Mouse (Mus musculus) neural tube, embryonic 11.5 days (tissue): ENCODE measurements at regions not wholly inside any gene's neighbourhood (a gene's known extent, or its start where the extent isn't known, plus 50 kb on each side); places are given as distances from the start of the nearest gene placed in this dataset.
"Not testable (repeated sequence)": the region's sequence is repeated elsewhere in the genome, so short reads cannot be mapped to it uniquely, and the experiment has no call there.

Source experiments
- ATAC-seq: fragments of 200-750 bp; cut with Nextera tagmentation; 2 replicates; pipeline ENCODE4 v1.8.0; 2017; ENCODE audit warnings: moderate number of reproducible peaks, mild to moderate bottlenecking, moderate TSS enrichment, moderate library complexity; ENCODE audit not compliant: insufficient read depth, low FRiP score, low TSS enrichment
- DNase-seq: peaks from one replicate; pipeline ENCODE4 v3.0.0-alpha.2; 2015; ENCODE audit warnings: low spot score
- H3K27ac ChIP-seq: fragments of 300-500 bp; sonication (generic); 2 replicates; pipeline ENCODE4 v1.5.1; 2014; ENCODE audit warnings: low read depth, mild to moderate bottlenecking, low read length
- H3K27me3 ChIP-seq: fragments of 300-500 bp; sonication (generic); 2 replicates; pipeline ENCODE4 v1.6.1; 2014; ENCODE audit warnings: mild to moderate bottlenecking, low read length, mixed read lengths; ENCODE audit not compliant: control insufficient read depth, insufficient read depth
- H3K36me3 ChIP-seq: fragments of 300-500 bp; sonication (generic); 2 replicates; pipeline ENCODE4 v1.6.1; 2014; ENCODE audit warnings: mild to moderate bottlenecking, low read length, moderate library complexity, mixed read lengths; ENCODE audit not compliant: control insufficient read depth, insufficient read depth
- H3K4me1 ChIP-seq: fragments of 300-500 bp; sonication (generic); 2 replicates; pipeline ENCODE4 v1.6.1; 2014; ENCODE audit warnings: low read length, mixed read lengths; ENCODE audit not compliant: control insufficient read depth, insufficient read depth
- H3K4me2 ChIP-seq: fragments of 300-500 bp; sonication (generic); 2 replicates; pipeline ENCODE4 v1.6.1; 2014; ENCODE audit warnings: low read depth, mild to moderate bottlenecking, moderate library complexity
- H3K4me3 ChIP-seq: fragments of 300-500 bp; sonication (generic); 2 replicates; pipeline ENCODE4 v1.5.1; 2014; ENCODE audit warnings: low read depth, low read length
- H3K9ac ChIP-seq: fragments of 300-500 bp; sonication (generic); 2 replicates; pipeline ENCODE4 v1.6.1; 2014; ENCODE audit warnings: mild to moderate bottlenecking, low read length
- H3K9me3 ChIP-seq: fragments of 300-500 bp; sonication (generic); 2 replicates; pipeline ENCODE4 v1.6.1; 2016; ENCODE audit warnings: low read length; ENCODE audit not compliant: control insufficient read depth
- WGBS: fragments of 180-500 bp; shearing (Covaris S2); extraction: QIAGEN DNeasy Blood & Tissue Kit; methylation state at CpG from one replicate; pipeline ENCODE4 v1.1.7; 2014; 5-methylcytosine and 5-hydroxymethylcytosine counted together

GRCm38 (mm10) chr14:19327321-19327720, 91.4 kb downstream of the Gm21738 start:
- ATAC-seq: no peak
- 88% methylated on average over 6 of the region's 6 CpGs for WGBS
- Histone ChIP-seq H3K27me3 (no peaks in the 10 kb centered on the region), H3K36me3 (no peaks in the 10 kb centered on the region), H3K27ac (no peak overlapping the region), H3K9me3 (peaks cover 12% of the 10 kb centered on the region), H3K9ac (no peak overlapping the region), H3K4me3 (no peak overlapping the region), H3K4me1 (no peaks in the 10 kb centered on the region), H3K4me2 (no peak overlapping the region)
- DNase-seq: no peak

DNA sequence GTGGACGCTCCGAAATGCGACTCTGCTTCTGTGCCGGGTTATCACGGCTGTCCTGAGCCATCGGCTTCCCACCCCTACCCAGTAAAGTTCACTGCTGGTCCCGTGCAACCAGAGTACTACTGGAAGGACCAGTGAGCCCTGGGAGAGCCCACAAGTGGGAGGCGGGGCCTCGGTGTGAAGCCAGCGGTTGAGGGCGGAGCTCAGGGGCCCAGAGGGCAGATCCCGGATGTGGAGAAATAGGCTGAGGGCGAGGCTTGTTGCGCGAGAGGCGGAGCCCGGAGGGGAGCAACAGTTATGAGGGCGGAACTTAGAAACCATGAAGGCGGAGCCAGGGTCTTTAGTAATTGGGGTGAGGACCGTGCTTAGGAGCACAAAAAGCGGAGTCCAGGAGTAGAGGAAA, 107.1 kb downstream of the Gm21738 start:
- no peak overlapping the region for H3K4me2 ChIP-seq
- H3K27ac ChIP-seq: no peak overlapping the region
- H3K4me3 ChIP-seq: no peak overlapping the region
- ATAC-seq (no peak), DNase-seq (no peak)
- H3K36me3 ChIP-seq: no peaks in the 10 kb centered on the region
- H3K9me3 ChIP-seq: 0 out of 2 replicates have a peak, but pooled peaks cover 3% of the 10 kb centered on the region
- H3K27me3 ChIP-seq: no peaks in the 10 kb centered on the region
- WGBS: 72% methylated on average over 21 of the region's 21 CpGs
- H3K9ac ChIP-seq: no peak overlapping the region
- no peaks in the 10 kb centered on the region for H3K4me1 ChIP-seq

GRCm38 (mm10) chr14:19302859-19303258, 115.9 kb downstream of the Gm21738 start:
- not testable (repeated sequence) for H3K4me2 ChIP-seq, H3K27me3 ChIP-seq, ATAC-seq, H3K4me1 ChIP-seq, H3K36me3 ChIP-seq, H3K9ac ChIP-seq, H3K27ac ChIP-seq, H3K4me3 ChIP-seq, DNase-seq, H3K9me3 ChIP-seq
- 64% methylated on average over 4 of the region's 4 CpGs for WGBS

- peaks cover 12% of the 10 kb centered on the region for H3K9me3 ChIP-seq
- ATAC-seq: no peak
- WGBS: 96% methylated on average over 1 of the region's 1 CpGs
Measured at GRCm38 (mm10) chr14:19279096-19279495, 139.6 kb downstream of the Gm21738 start.

GRCm38 (mm10) chr14:19277777-19278385, 140.8 kb downstream of the Gm21738 start:
- Histone ChIP-seq H3K9ac (no peak overlapping the region), H3K4me1 (no peaks in the 10 kb centered on the region), H3K9me3 (peaks cover 18% of the 10 kb centered on the region), H3K4me3 (no peak overlapping the region), H3K4me2 (no peak overlapping the region), H3K36me3 (no peaks in the 10 kb centered on the region), H3K27me3 (no peaks in the 10 kb centered on the region), H3K27ac (no peak overlapping the region)
- DNase-seq (peak; percentile 90), ATAC-seq (peak; percentile 91; the same call in 1 of the 2 replicates)
- 64% methylated on average over 4 of the region's 4 CpGs for WGBS

More at GRCm38 (mm10) chr14:19279096-19279495, 139.6 kb downstream of the Gm21738 start:
- H3K4me1 ChIP-seq: no peaks in the 10 kb centered on the region
- no peak overlapping the region for H3K27ac ChIP-seq
- H3K4me2 ChIP-seq: no peak overlapping the region
- DNase-seq: no peak
- H3K4me3 ChIP-seq: no peak overlapping the region
- H3K36me3 ChIP-seq: no peaks in the 10 kb centered on the region
- H3K9ac ChIP-seq: no peak overlapping the region
- H3K27me3 ChIP-seq: no peaks in the 10 kb centered on the region
